Mouse (Mus musculus) c-Kit-positive CD71-positive TER-119-positive erythroid progenitor cells, embryonic 14.5 days (primary cell): ENCODE results near the gene Lgr6.
A peak's percentile ranks its signal among the peaks of the same experiment; 100 is the strongest.

ENCODE experiments used
- DNase-seq: peaks from one replicate; pipeline ENCODE4 v3.0.0-alpha.2; 2013; ENCODE audit warnings: low spot score

Gene Lgr6

DNA sequence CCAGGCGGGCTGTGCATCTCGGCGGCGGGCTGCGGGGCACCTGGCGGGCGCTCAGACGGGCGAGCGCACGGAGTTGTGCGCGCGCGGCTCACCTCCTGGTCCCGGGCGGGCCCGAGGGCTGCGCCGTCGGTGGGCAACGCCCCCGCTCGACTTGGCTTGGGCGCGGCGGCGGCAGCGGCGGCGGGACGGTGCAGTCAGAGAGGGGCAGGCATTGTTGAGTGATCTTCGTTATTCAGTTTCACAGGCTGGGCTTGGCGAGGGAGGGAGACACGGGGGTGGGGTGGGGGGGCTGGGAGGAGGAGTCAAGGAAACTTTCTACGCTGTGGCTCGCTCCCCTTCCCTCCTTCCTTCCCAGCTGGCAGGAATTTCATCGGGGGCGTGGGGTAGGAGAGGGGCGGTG, at the start of gene Lgr6:
Lgr6 (minus strand) TSS at position 153 of the 400 bp plus-strand sequence.
- no peak for DNase-seq

DNA sequence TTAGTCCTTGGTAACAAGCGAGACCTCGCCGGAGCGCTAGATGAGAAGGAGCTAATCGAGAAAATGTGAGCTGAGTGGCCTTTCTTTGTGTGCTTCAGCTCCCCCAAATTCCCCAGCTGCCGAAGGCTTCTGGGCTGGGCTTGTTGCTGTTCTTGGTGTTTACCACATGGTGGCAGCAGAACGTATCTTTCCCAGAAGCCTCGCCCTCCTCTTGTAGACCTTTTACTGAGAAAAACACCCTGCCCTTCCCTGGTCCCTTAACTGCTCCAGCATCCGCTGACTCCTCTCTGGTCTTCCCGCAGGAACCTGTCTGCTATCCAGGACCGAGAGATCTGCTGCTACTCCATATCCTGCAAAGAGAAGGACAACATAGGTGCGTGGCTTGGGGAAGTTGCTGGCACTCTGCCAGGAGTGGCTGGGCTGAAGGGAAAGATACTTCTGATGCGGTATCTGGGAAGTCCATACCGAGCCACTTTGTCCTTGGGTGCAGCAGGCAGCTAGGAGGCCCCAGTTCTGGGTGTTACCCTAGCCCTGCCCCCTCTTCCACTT, 49.4 kb upstream of the Lgr6 start:
- peak; percentile 80 for DNase-seq

DNA sequence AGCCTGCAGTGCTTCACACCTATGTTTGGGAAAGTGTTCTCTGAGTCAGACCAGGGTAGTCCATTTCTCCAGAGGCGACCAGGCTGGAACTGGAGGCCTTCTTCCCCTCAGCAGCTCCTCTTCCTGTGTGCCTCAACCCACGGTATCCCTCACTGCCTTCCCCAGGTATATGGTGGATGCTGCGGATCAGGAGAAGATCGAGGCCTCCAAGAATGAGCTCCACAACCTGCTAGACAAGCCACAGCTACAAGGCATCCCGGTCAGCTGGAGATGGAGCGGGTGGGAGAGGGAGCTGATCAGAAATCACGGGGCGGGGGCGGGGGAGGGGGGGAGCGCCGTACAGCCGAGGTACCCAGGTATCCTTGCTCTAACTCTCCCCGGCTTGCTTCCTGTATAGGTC, 48.9 kb upstream of the Lgr6 start:
- no peak for DNase-seq

- no peak for DNase-seq
These were observed 43.9 kb upstream of the Lgr6 start for GRCm38 (mm10) chr1:135148996-135149395.

DNA sequence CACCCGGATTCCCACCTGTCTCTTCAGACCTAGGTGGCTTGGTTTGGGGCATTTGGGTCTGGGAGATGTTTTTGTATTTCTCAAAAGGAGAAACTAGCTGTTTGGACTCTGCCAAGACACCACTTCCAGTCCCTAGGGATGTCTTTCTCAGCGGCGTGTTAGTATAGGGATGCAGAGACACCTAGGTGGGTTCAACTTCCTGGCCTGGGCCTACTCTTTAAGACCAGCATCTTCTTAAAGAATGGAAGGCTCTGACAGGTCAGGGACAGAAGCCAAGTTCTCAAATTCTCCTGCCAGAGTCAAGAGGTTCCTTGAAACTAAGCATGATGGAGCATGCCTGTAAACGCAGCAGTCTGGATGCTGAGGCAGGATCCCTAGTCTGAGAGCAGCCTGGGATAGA, 43.4 kb upstream of the Lgr6 start:
- DNase-seq: no peak

GRCm38 (mm10) chr1:135147702-135148058, 42.6 kb upstream of the Lgr6 start:
- DNase-seq: no peak

GRCm38 (mm10) chr1:135146946-135147701, 42.0 kb upstream of the Lgr6 start:
- DNase-seq: peak; percentile 36

- peak; percentile 68 for DNase-seq
These were observed 41.2 kb upstream of the Lgr6 start, which contains the start of gene Arl8a for GRCm38 (mm10) chr1:135146077-135146945. Gene Arl8a, plus strand, starts transcription at chr1:135146824.

DNA sequence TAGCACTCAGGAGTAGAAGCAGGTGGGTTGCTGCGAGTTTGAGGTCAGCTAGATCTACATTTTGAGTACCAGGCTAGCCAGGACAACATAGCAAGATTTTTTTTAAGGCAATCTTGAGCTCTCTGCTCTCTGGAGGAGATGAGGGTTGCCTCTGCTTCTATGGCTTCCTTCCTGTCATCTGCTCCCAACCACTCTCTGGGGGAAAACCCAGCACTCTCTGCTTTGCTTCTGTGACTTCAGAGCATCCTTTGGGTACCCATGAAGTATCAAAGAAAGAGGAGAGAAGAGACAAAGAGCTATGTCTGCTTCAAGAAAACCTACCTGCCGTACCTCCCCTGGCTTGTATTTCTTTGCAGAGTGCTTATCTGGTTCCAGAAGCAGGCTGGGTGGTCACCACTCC, 38.9 kb upstream of the Lgr6 start:
- no peak for DNase-seq

- no peak for DNase-seq
These were observed 37.4 kb upstream of the Lgr6 start for GRCm38 (mm10) chr1:135142452-135142851.

DNA sequence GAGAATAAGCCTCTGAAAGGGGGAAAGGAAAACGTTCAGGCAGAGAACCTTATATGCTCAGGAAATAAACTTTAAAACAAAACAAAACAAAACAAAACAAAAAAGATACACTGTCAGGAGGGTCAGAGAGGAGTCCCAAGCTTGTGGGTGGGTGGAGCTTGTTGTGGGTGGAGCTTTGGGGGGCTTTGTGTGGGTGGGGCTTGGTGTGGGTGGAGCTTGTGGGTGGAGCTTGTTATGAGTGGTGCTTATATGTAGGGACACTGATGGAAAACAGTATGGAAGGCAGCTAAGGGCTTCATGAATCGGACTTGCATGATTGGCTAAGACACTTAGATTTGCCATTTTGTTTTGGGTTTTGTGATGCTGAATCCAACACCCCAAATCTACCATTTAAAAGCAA, 34.8 kb upstream of the Lgr6 start:
- no peak for DNase-seq

- DNase-seq: peak; percentile 84
These were observed 31.4 kb upstream of the Lgr6 start for GRCm38 (mm10) chr1:135136500-135136899.

DNA sequence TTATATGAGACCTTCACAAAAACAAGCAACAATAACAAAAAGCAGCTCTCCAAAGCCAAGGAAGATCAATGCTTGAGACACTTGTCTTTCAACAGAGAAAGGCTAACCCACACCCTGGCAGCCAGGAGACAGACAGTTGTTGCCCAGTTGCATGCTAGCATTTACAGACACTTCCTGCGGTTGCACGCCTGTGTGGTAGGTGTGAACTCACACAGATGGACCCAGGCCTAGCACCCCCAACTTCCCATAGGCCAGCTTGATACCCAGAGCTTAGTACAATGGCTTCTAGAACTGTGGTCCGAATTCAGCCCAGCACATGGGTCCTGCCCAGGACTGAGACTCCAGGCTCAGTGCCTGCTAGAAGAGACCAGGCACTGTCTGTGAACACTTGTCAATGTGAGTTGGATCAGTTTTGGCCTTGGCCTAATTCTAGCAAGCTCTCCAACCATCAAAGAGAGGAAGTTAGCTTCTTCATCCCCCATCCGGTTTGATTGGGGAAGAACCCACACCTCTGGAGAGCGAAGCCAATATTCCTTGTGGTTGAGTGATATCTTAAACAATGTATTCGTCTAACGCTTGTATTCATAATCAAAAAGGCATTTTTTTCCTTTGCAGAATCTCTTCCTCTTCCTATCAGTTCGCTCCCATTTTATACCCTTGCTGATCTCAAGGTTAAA, 30.2 kb upstream of the Lgr6 start:
- DNase-seq: no peak

- no peak for DNase-seq
These were observed 28.8 kb upstream of the Lgr6 start for GRCm38 (mm10) chr1:135133678-135134435.

DNA sequence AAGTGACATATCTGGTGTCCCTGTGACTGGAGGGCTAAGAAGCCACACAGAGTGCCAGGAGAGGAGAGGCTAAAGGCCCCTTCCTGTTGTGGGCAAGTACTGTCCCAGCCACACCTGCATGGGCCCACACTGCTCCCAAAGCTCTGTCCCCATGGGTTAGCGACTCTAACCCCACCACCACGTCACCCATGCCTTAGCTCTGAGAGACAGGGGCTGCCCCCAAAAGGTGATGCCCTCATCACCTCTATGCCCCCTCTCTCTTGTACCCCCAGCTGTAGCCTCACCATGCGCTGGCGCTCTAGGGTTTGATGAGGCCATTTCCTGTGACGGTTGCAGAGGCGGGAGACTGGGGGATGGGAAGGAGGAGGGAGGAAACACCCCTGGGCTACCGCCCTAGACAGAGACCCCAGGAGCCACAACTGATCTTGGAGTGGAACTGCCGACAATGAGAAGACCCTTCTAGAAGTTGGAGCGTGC, 27.9 kb upstream of the Lgr6 start:
- DNase-seq: no peak

DNA sequence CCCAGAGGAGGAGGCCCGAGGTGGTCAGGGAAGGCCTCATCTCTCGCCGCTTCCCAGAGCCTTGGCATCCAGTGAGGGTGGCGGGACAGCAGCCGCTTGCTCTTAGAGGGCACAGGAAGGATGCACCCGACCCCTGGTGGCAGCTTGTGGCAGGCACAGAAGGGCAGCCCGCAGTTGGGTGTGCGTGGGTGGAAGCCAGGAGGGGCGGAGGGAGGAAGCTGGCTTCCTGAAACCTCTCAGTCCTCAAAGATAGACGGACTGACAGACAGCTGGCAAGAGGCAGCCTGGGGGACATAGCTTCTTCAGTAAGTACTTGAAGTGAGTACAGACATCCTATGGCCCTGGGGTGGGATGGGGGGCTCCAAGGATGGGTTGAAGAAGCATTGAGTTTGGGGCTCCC, 27.4 kb upstream of the Lgr6 start, which contains the start of gene Ptpn7:
Ptpn7 (plus strand) TSS at position 228 of the 400 bp plus-strand sequence.
- peak; percentile 85 for DNase-seq

- DNase-seq: no peak
These were observed 26.5 kb upstream of the Lgr6 start for GRCm38 (mm10) chr1:135131560-135131959.

DNA sequence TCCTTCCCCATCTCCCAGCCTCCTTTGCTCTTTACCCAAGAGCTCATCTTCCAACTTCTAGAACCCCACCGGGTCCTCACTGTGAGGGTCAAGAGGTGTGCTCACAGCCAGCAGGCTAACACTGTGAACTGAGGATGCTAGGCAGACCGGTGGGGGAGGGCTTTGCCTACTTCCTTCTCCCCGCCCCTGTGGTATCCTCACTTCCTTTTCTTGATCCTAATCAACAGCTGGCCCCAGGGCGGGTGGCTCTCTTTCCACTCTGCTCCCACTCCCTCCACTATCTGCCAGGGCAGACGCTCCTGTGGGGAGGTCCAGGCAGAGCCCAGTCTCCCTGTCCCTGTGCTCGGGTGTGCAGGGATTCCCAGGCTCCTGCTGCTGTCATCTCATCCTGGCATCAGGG, 26.0 kb upstream of the Lgr6 start:
- no peak for DNase-seq

DNA sequence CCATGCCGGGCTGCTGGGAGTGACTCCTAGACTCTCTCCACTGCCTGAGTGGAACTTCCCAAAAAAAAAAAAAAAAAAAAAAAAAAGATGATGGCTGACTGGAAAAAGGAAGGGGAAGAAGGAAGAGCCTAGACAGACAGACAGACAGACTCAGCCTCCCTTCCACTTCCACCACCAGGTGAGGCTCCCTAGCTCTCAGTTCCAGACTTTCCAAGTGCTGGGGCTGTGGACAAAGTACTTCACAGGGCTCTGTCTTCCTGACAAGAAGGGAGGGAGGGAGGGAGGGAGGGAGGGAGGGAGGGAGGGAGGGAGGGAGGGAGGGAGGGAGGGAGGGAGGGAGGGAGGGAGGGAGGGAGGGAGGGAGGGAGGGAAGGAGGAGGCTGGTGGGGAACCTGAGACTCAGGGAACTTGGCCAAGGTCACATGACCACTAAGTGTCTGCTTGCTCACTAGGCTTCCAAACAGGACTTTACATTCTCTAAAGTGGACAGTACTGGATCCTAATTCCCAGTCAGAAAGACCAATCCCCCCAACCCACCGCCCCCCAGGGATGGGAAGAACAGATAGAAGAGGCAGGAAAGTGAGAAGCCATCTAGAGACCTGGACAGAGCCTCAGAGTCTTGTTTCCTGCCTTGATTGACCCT, 25.4 kb upstream of the Lgr6 start:
- no peak for DNase-seq

GRCm38 (mm10) chr1:135129543-135130183, 24.6 kb upstream of the Lgr6 start:
- no peak for DNase-seq
